Mouse (Mus musculus) adipocyte (in vitro differentiated cells): ENCODE results near the gene Plscr3.
"Not testable (repeated sequence)": the region's sequence is repeated elsewhere in the genome, so short reads cannot be mapped to it uniquely, and the experiment has no call there.

ENCODE experiments used
- DNase-seq: peaks from one replicate; pipeline ENCODE4 v3.0.0-alpha.2; 2016; ENCODE audit warnings: low spot score

Gene Plscr3

DNA sequence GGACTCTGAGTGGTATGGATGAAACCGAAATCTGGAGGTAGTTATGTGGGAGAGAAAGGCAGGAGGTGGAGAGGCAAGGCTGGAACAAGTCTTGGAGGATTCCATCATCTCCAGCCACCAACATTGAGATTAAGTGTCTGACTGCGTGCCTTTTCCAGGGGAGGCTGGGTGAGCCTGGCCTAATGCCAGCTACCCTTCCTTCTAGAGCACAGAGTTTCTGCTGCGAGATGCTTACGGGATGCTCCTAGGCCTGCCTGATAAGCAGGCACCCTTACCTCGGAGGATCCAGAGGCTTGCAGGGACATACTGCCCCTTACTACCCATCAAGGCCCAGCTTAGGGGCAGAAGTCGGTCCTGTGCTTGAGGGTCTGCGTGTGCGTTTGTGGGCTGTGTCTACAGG is 12.6 kb upstream of the Plscr3 start:
- no peak for DNase-seq

DNA sequence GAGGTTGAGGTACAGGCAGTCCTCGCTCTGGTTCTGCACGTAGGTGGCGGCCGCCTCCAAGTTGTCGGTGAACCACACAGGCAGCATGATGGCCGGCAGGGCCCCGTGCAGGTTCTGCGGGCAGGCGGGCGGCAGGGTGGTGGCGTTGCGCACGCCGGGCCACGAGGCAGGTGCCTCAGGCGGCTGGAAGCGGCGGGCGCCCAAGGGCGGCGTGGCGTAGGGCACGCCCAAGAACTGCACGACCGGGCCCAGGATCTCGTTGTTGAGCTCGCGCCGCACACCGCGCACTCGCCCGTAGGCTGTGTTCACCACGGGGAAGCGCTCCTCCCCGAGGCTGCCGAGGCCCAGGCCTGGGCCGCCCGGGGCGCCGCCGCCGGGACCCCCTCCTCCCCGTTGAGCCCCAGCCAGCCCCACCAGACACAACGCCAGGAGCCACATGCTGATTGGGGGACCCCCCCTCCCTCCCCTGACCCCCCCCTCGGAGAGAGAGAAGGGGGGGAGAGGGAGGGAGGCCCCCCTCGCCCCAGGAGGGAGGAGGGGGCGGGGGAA is 12.1 kb upstream of the Plscr3 start:
- no peak for DNase-seq

DNA sequence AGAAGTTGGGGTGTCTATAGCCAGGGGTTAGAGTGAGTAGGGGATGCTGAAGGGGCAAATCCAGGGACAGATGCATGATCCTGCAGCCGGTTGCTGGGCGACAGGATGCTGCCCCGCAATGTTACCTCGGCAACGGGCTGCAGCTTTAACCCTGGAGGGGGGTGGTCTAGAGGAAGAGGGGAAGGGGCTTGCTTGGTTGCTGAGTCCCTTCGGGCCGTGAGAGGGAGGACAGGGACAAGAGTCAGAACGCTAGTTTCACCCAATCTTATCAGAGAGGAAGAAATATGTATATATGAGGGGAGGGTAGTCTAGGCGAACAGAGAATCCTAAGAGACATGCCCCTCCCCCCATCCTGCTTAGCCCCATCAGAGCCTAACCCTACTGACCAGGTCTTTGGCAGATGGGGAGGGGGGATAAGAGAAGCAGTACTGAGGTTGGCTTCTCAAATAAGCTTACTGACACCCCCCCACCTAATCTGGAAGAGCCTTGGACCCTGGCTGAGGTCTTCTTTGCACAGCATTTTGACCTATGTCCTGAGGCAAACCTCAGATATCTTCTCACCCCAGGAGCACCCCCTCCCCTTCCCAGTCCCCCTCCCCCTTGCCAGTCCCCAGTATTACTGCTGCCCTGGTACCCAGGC is 10.7 kb upstream of the Plscr3 start:
- no peak for DNase-seq

DNA sequence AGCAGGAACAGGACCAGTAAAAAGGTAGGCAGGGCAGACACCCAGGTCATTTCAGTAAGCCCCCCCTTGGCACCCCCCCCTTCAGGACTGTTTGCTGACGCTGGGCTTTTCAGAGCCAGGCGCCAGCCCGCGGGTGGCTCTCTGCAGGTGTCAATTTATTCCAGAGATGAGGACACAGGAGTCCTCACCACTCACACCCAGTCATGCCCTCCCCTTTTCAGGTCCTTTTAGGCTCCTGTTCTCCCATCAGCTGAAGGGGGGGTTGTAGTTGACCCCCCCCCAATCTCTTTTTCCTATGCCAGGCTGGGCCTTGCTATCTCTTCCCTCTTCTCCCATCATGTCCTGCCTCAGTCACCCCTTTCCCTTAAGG is 10.2 kb upstream of the Plscr3 start:
- no peak for DNase-seq

DNA sequence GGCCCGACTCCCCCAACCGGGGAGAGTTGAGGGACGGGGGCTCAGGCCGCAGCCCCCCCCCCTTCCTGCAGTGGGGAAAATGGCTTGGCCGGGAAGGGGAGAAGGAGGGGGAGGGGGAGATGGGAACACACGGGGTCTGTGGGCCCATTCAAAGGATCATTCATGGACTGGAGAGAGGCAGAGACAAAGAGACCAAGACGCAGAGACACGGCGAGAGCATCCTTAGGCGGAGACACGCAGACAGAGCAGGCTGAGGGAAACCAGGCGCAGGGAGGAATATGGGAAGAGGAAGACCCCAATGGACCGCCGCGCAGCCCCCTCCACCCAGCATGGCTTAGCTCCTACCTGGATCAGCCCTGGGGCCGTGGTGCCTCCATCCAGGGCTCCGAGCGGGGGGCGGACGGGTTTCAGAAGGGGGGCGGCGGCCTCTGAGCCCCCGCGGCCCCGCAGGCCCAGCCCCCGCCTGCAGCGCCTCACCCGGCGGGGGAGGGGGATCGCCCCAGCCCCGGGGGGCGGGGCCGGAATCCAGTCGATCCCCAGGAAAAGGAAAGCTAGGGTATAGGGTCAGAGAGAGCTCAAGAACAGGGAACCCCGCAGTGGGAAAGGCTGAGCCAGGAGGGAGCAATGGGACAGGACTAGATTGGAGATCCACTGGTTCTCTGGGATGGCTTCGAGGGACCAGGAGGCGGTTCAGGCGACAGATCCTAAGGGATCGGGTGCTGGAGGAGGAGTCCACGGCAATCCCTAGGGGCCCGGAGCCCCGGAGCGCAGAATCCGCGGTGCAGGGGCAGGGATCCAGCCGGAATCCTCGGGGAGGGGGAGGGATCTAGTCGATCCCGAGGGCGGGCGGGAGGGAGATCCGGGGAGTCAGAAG is 9.2 kb upstream of the Plscr3 start:
- DNase-seq: peak; percentile 23

- no peak for DNase-seq
Measured at GRCm38 (mm10) chr11:69837604-69837951, 8.6 kb upstream of the Plscr3 start, which contains the start of gene Nlgn2. Nlgn2 (minus strand) TSS chr11:69837784.

GRCm38 (mm10) chr11:69837952-69838713 is 8.0 kb upstream of the Plscr3 start, which contains the start of gene Tmem256:
Tmem256 (plus strand) TSS chr11:69838514.
- peak; percentile 98 for DNase-seq

- peak; percentile 56 for DNase-seq
Measured at GRCm38 (mm10) chr11:69838714-69839104, 7.5 kb upstream of the Plscr3 start.

- no peak for DNase-seq
Measured at GRCm38 (mm10) chr11:69846738-69847688, 837 bp downstream of the Plscr3 start.

GRCm38 (mm10) chr11:69848021-69848420 is 1.8 kb downstream of the Plscr3 start:
- no peak for DNase-seq

GRCm38 (mm10) chr11:69849128-69849527 is 3.0 kb downstream of the Plscr3 start:
- no peak for DNase-seq

GRCm38 (mm10) chr11:69849884-69850283 is 3.7 kb downstream of the Plscr3 start:
- no peak for DNase-seq

- DNase-seq: no peak
Measured at GRCm38 (mm10) chr11:69850754-69851153, 4.6 kb downstream of the Plscr3 start.

DNA sequence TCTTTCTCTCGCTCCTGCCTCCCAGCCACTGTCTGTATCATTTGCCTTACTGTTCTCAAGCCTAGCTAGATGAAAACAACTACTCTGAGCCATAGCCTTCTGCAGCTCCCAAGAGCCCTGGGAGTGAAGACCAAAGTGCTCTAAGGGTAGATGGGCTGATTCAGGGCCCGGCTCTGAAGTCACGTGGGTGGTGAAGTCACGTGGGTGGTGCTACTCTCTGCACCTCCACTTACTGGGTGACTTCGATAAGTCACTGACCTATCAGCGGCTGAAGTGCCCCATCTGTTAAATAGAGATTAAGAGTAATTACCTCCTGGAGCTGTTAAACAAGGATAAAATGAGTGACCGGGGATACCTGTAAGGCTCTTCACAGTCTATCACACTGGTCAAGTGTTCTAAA is 7.8 kb downstream of the Plscr3 start:
- no peak for DNase-seq

DNA sequence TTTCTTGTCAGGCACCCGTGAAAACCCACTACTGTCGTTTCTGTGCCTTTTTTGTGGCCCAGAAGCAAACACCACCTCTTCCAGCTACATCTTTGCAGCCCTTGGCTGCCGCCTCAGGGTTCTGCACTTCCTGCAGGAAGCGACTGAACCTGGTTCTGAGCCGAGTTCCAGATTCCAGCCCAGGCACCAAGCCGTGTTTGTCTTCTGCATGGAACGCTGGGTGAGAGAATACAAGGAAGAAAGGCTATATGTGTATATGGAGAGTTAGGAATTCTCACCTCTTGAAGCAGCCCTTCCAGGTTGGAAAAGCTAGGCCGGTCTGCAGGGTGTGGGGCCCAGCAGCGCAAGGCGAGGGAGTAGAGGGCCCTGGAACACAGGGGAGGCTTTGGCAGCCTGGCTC is 8.5 kb downstream of the Plscr3 start:
- no peak for DNase-seq

DNA sequence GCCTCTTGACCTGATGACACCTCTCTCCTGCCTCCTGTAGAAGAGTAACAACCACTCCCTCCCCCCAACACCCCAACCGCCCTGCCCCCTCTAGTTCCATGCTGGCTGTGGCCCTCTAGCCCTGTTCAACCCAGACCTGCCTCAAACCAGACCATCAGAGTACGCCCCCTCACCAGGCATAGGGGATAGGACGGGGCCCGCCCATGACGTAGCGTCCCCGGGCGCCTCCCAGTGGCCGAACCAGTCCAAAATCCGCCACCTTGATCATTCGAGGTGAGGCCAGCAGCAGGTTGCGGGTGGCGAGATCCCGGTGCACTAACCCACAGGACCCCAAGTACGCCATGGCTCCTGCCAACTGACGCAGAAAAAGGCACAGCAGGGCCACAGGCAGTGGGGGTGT is 9.2 kb downstream of the Plscr3 start:
- no peak for DNase-seq

GRCm38 (mm10) chr11:69858113-69858998 is 12.2 kb downstream of the Plscr3 start, which contains the start of gene Tnk1:
Tnk1 (minus strand) TSS chr11:69858730.
- DNase-seq: no peak

DNA sequence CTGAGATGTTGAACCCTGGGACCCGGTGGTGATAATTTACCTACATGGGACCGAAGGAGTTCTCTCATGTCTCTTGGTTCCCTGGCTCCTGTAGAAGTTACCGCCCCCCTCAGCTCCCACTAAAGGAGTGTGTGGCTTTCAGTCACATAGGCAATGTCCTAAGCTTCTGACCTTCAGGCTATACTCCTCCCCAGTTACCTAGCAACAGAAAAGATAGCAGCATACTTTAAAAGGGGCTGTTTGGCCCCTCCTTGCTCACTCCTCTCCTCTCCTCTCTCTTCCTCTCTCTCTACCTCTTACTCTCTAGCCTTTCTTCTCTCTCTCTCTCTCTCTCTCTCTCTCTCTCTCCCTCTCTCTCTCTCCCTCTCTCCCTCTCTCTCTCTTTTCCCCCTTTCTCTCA is 17.6 kb downstream of the Plscr3 start:
- not testable (repeated sequence) for DNase-seq

DNA sequence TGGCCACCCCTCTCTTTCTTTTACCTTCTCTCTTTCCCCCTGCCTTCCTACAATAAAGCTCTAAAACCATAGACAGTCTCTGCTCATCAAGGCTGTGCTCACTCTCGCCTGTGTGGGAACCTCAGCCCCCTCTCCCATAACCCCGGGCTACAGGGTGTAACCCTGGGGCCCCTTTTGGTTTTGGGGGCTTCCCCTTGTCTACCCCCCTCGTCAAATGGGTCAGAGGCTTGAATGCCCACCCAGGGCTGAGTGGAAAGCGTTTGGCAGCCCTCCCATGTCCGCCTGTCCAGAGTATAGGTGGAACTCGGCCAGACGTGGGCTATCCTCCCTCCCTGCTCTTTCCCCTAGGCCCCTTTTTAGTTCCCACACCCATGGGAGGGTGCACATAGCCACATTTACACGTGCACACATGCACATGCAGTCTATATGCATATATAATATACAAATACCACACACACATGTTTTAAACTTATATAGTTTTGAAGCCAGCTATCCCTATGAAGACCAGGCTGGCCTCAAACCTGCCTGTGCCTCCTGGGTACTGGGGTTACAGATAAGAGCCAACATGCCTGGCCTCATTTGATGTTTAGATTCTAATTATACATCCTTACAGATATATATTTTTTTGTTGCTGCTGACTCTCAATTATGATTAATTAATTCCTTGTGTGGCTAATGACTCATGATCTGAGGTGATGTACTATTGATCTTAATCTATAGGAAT is 18.1 kb downstream of the Plscr3 start:
- DNase-seq: no peak

DNA sequence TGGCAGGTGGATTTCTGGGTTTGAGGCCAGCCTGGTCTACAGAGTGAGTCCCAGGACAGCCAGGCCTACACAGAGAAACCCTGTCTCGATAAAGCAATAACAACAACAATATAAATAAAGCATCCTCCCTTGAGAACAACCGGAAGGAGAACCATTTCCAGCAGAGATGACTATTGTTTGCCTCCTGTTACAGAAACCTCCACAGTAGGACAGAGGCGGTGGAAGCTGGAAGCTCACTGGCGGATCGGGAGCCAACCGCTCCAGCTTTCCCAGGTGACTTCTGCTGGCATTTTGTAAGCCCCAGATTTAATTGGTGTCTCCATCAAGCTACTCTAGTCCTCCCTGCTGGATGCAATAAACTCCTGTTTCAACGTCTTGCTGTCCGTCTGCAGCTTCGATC is 19.4 kb downstream of the Plscr3 start:
- no peak for DNase-seq
